8 mouse cellular contexts compared by ENCODE assay signal in the genomic region with DNA sequence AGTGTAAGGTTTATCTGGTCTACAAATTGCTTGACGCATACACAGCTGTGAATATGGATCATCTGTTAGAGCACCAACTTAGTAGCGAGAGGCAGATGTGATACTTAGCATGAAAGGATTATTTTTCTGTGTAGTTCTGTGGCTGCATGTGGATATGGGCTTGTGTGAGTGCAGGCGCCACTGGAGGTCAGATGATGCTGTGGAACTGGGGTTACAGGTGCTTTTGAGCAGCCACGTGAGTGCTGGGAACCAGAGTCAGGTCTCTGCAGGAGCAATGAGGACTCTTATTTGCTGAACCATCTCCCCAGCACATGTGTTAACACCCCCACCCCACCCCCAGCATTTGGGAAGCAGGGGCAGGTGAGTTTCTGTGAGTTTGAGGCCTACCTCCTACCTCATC. TPM values are rescaled to one million over a fixed set of nuclear protein-coding genes. Genes with fewer than 3 reads are reported as not detected.
DNase-seq lines count a peak whose midpoint lies in the region; ATAC-seq and TF ChIP-seq lines count a peak whose summit lies in the region.

No protein-coding gene starts in this region.

- TF ChIP-seq CTCF in MEL (IDR thresholded peaks at IDR 0.05 in 2 of 3, conservative IDR thresholded peaks at IDR 0.05 in 1 of 3; ENCODE audit: control insufficient read depth in 1 of 3, insufficient read depth in 1 of 3, low read depth in 2 of 3, low read length in 3 of 3, poor library complexity in 1 of 3, severe bottlenecking in 1 of 3): no peak

- peaks cover 22% of the 10 kb centered on the region for H3K36me3 ChIP-seq in heart, embryonic 16.5 days (ENCODE audit: control insufficient read depth, insufficient read depth)
- peaks cover 13 to 14% of the 10 kb centered on the region in 2 experiments for H3K36me3 ChIP-seq in MEL (ENCODE audit: control insufficient read depth in 1 of 2, insufficient read depth in 2 of 2, low read length in 2 of 2)
- H3K36me3 ChIP-seq in hindbrain, embryonic 14.5 days (replicated peaks; ENCODE audit: control insufficient read depth, insufficient read depth): peaks cover 24% of the 10 kb centered on the region
- peaks cover 25% of the 10 kb centered on the region for H3K36me3 ChIP-seq in midbrain, embryonic 14.5 days (ENCODE audit: control insufficient read depth, insufficient read depth, low read length)

- peaks cover 9% of the 10 kb centered on the region for H3K4me1 ChIP-seq in heart, embryonic 16.5 days (ENCODE audit: control insufficient read depth, insufficient read depth, low read length)
- peaks cover 8 to 19% of the 10 kb centered on the region in 2 experiments for H3K4me1 ChIP-seq in MEL (ENCODE audit: control insufficient read depth in 1 of 2, insufficient read depth in 2 of 2, low read length in 2 of 2)
- peaks cover 12% of the 10 kb centered on the region; the same call in 1 of the 2 replicates for H3K4me1 ChIP-seq in hindbrain, embryonic 14.5 days (replicated peaks; ENCODE audit: control insufficient read depth, insufficient read depth, low read length)
- H3K4me1 ChIP-seq in midbrain, embryonic 14.5 days (ENCODE audit: control insufficient read depth, insufficient read depth, low read length): peaks cover 5% of the 10 kb centered on the region

- no peak for TF ChIP-seq POLR2A in MEL (IDR thresholded peaks at IDR 0.05; ENCODE audit: control insufficient read depth in 1 of 2, insufficient read depth in 1 of 2, low read depth in 1 of 2, low read length in 2 of 2, poor library complexity in 1 of 2)

- peak overlapping the region; percentile 65 for H3K4me2 ChIP-seq in heart, embryonic 16.5 days (ENCODE audit: low read depth, low read length)
- peak overlapping the region; percentile 80 for H3K4me2 ChIP-seq in hindbrain, embryonic 14.5 days (replicated peaks)
- peak overlapping the region; percentile 64 for H3K4me2 ChIP-seq in midbrain, embryonic 14.5 days (ENCODE audit: low read length)

- H3K27me3 ChIP-seq in heart, embryonic 16.5 days (ENCODE audit: control insufficient read depth, insufficient read depth, low read length): no peaks in the 10 kb centered on the region
- H3K27me3 ChIP-seq in MEL (ENCODE audit: control insufficient read depth in 1 of 2, insufficient read depth in 2 of 2, low read length in 2 of 2): no peaks in the 10 kb centered on the region
- no peaks in the 10 kb centered on the region for H3K27me3 ChIP-seq in hindbrain, embryonic 14.5 days (ENCODE audit: control insufficient read depth, insufficient read depth, low read length)
- H3K27me3 ChIP-seq in midbrain, embryonic 14.5 days (ENCODE audit: control insufficient read depth, insufficient read depth, low read length): no peaks in the 10 kb centered on the region

- TF ChIP-seq EP300 in MEL (IDR thresholded peaks at IDR 0.05; ENCODE audit: low read depth in 1 of 2, low read length in 2 of 2): no peak

- ATAC-seq in heart, embryonic 16.5 days (replicated peaks; ENCODE audit: extremely low read depth, insufficient read depth, low FRiP score): no peak
- no peak for ATAC-seq in hindbrain, embryonic 14.5 days (ENCODE audit: low FRiP score)
- no peak for ATAC-seq in midbrain, embryonic 14.5 days (ENCODE audit: low FRiP score, low TSS enrichment)

- TF ChIP-seq RAD21 in MEL (IDR thresholded peaks at IDR 0.05; ENCODE audit: low read depth, low read length): no peak

- WGBS in heart, embryonic 16.5 days: 50% methylated on average over 4 of the region's 4 CpGs
- 64% methylated on average over 4 of the region's 4 CpGs for WGBS in hindbrain, embryonic 14.5 days
- WGBS in midbrain, embryonic 14.5 days: 61% methylated on average over 4 of the region's 4 CpGs

- H3K9ac ChIP-seq in heart, embryonic 16.5 days (ENCODE audit: low read length): peak overlapping the region; percentile 80
- peak overlapping the region; percentile 83 for H3K9ac ChIP-seq in MEL (ENCODE audit: control insufficient read depth, low read depth, low read length, poor library complexity, severe bottlenecking)
- H3K9ac ChIP-seq in hindbrain, embryonic 14.5 days: peak overlapping the region; percentile 75; the same call in 1 of the 2 replicates
- H3K9ac ChIP-seq in midbrain, embryonic 14.5 days (replicated peaks; ENCODE audit: low read length): peak overlapping the region; percentile 58; the same call in 1 of the 2 replicates

- H3K4me3 ChIP-seq in heart, embryonic 16.5 days (ENCODE audit: low read length): peak overlapping the region; percentile 75
- peak overlapping the region; percentile 67 to 86 for H3K4me3 ChIP-seq in MEL (ENCODE audit: control insufficient read depth in 1 of 2, insufficient read depth in 1 of 2, low read depth in 2 of 2, low read length in 2 of 2)
- H3K4me3 ChIP-seq in hindbrain, embryonic 14.5 days (replicated peaks; ENCODE audit: low read length): peak overlapping the region; percentile 90
- H3K4me3 ChIP-seq in midbrain, embryonic 14.5 days (replicated peaks; ENCODE audit: low read depth, low read length): peak overlapping the region; percentile 90

- no peaks in the 10 kb centered on the region for H3K9me3 ChIP-seq in heart, embryonic 16.5 days (replicated peaks; ENCODE audit: control insufficient read depth, low read length)
- H3K9me3 ChIP-seq in MEL (replicated peaks; ENCODE audit: insufficient read depth, low read length): no peaks in the 10 kb centered on the region
- H3K9me3 ChIP-seq in hindbrain, embryonic 14.5 days (ENCODE audit: control insufficient read depth, low read length): no peaks in the 10 kb centered on the region
- H3K9me3 ChIP-seq in midbrain, embryonic 14.5 days (ENCODE audit: control insufficient read depth, low read length): no peaks in the 10 kb centered on the region

- H3K27ac ChIP-seq in heart, embryonic 16.5 days (ENCODE audit: low read length): no peak overlapping the region
- no peak overlapping the region for H3K27ac ChIP-seq in MEL (ENCODE audit: control insufficient read depth, low read depth, low read length)
- no peak overlapping the region for H3K27ac ChIP-seq in hindbrain, embryonic 14.5 days
- no peak overlapping the region for H3K27ac ChIP-seq in midbrain, embryonic 14.5 days (replicated peaks; ENCODE audit: low read depth, low read length)

- no peak for DNase-seq in heart, adult 18-20 months
- DNase-seq in MEL (ENCODE audit: low read depth, low spot score): peak; percentile 46
- no peak for DNase-seq in hindbrain, embryonic 14.5 days (ENCODE audit: low spot score)
- DNase-seq in midbrain, embryonic 14.5 days: no peak
- no peak for DNase-seq in adrenal gland, postnatal 10 days
- DNase-seq in urinary bladder, postnatal 25 days (ENCODE audit: low spot score): no peak
- DNase-seq in cerebellum, postnatal 4 days (ENCODE audit: low spot score in 2 of 2): no peak

- H3K79me2 ChIP-seq in MEL (ENCODE audit: control insufficient read depth, insufficient read depth, low read length, poor library complexity): peaks cover 37% of the 10 kb centered on the region

TF ChIP-seq in MEL, 35 proteins besides CTCF, POLR2A, EP300 and RAD21:
- TF ChIP-seq CHD1 (IDR thresholded peaks at IDR 0.05; ENCODE audit: low read depth, low read length) (no peak), MXI1 (IDR thresholded peaks at IDR 0.05; ENCODE audit: low read depth, low read length) (peak; percentile 55), MAX (IDR thresholded peaks at IDR 0.05; ENCODE audit: low read length) (0 out of 2 replicates have a peak, but pooled peaks have one; percentile 22), ETS1 (IDR thresholded peaks at IDR 0.05; ENCODE audit: low read depth, low read length) (peak; percentile 41; the same call in 1 of the 2 replicates), USF1 (IDR thresholded peaks at IDR 0.05; ENCODE audit: low read depth, low read length) (no peak), BHLHE40 (IDR thresholded peaks at IDR 0.05; ENCODE audit: borderline replicate concordance, low read depth, low read length) (no peak), ELF1 (IDR thresholded peaks at IDR 0.05; ENCODE audit: low read depth, low read length) (no peak), ZC3H11A (IDR thresholded peaks at IDR 0.05; ENCODE audit: low read depth, low read length) (no peak), ZNF384 (IDR thresholded peaks at IDR 0.05; ENCODE audit: low read depth, low read length) (no peak)

RNA-seq across cellular contexts. Expression of a gene that starts 1.1 kb away (rescaled TPM):
- 167 and 175 TPM in 2 replicates for polyA plus RNA-seq in heart, embryonic 16.5 days (2015; fragmentation: Nextera tagmentation; extraction: Ambion mirVana)
- 10 to 100 TPM; 82.9 to 91.7 TPM for total RNA-seq in heart, adult 18-20 months (2021)
- 290 and 320 TPM in 2 replicates for total RNA-seq in MEL (2012; rRNA removed)
- 100 to 1,000 TPM; 304 to 365 TPM for polyA plus RNA-seq in MEL (2012; ENCODE audit: insufficient read depth in 1 of 2, insufficient read length in 2 of 2, low read depth in 1 of 2, low replicate concordance in 2 of 2, missing spikeins in 1 of 2)
- 101 and 105 TPM in 2 replicates for polyA plus RNA-seq in hindbrain, embryonic 14.5 days (2014; fragmentation: Nextera tagmentation; extraction: Ambion mirVana)
- 81.6 and 90.4 TPM in 2 replicates for polyA plus RNA-seq in midbrain, embryonic 14.5 days (2014; fragmentation: Nextera tagmentation; extraction: Ambion mirVana)
- 10 to 100 TPM; 47.6 to 68.2 TPM for total RNA-seq in adrenal gland, postnatal 10 days (2021)

RNA-seq across cellular contexts. Expression of a gene that starts 28.1 kb away (rescaled TPM):
- 15.8 and 20.1 TPM in 2 replicates for polyA plus RNA-seq in heart, embryonic 16.5 days (2015; fragmentation: Nextera tagmentation; extraction: Ambion mirVana)
- 10 to 100 TPM; 13.2 to 13.3 TPM for total RNA-seq in heart, adult 18-20 months (2021)
- total RNA-seq in MEL (2012; rRNA removed): 31.2 and 39.5 TPM in 2 replicates
- polyA plus RNA-seq in MEL (2012; ENCODE audit: insufficient read depth in 1 of 2, insufficient read length in 2 of 2, low read depth in 1 of 2, low replicate concordance in 2 of 2, missing spikeins in 1 of 2): 10 to 100 TPM in 1 of 2 experiments, not detected in 1; 33.0 TPM
- 54.3 and 61.8 TPM in 2 replicates for polyA plus RNA-seq in hindbrain, embryonic 14.5 days (2014; fragmentation: Nextera tagmentation; extraction: Ambion mirVana)
- polyA plus RNA-seq in midbrain, embryonic 14.5 days (2014; fragmentation: Nextera tagmentation; extraction: Ambion mirVana): 56.1 and 60.9 TPM in 2 replicates
- total RNA-seq in adrenal gland, postnatal 10 days (2021): 10 to 100 TPM; 15.2 to 20.7 TPM
